Mouse (Mus musculus): ENCODE data around the gene Uchl4.

Gene Uchl4

DNA sequence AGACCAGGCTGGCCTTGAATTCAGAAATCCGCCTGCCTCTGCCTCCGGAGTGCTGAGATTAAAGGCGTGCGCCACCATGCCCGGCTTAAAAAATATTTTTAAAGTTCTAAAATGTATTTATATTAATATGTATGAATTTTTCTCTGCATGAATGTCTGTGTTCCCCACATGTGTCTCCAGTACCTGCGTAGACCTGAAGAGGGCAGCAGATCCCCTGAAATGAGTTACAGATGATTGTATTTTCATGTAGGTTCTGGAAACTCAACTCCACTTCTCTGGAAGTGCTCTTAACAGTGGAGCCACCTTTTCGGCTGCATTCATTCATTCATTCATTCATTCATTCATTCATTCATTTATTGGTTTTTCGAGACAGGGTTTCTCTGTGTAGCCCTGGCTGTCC, 42.7 kb downstream of the Uchl4 start:
- peak; percentile 81 for DNase-seq

- no peak for DNase-seq
Measured at GRCm38 (mm10) chr9:64278665-64279310, 43.8 kb downstream of the Uchl4 start.

DNA sequence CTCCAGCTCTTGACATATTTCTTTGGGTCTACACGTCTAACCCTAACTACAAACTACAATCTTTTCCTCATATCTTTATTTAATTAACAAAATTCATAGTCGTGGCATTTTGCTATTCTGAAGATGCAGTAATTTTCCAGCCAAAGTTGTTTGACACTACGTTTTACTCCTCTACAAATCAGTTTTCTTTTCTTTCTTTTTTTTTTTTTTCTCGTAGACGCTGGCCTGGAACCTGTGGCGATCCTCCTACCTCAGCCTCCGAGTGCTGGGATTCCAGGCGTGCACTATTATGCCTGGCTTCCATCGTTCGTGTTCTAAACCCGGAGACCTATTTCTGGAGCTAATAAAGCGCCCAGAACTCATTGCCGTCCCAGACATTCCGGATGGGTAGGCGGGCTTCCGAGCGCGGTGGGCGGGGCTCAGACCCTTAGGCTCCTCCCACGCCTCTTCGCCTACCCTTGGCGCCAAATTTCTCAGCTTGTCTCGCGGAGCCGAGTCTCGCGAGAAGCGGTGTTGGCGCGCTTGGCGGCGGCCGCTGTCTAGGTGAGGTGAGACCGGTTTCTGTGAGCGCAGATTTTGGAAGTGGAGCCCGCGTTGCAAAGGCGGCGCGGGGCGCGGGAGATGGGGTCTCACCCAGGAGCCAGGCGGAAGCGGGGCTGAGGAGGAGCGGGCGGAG, 46.2 kb downstream of the Uchl4 start, which contains the start of gene Tipin:
Gene Tipin, plus strand, starts transcription at position 477 of the 676 bp plus-strand sequence.
- peak; percentile 96 for DNase-seq

DNA sequence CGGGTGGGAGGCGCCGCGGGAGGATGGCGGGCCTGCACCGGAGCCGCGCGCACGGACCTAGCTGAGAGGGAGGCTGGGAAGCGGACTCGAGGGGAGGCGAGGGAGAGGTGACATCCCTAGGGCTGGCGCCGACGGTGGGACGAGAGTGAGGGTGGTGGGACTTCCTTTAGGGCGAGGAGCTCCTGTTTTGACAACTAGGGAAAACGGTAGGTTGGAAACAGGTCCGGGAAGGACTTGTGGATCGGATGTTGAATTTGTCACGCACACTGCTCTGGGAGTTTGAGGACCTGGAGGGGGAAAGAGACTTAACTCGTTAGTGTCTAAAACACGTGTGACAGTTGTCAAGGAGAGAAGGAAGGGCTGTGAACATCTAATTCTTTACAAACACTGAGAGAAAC, 46.8 kb downstream of the Uchl4 start:
- DNase-seq: no peak

DNA sequence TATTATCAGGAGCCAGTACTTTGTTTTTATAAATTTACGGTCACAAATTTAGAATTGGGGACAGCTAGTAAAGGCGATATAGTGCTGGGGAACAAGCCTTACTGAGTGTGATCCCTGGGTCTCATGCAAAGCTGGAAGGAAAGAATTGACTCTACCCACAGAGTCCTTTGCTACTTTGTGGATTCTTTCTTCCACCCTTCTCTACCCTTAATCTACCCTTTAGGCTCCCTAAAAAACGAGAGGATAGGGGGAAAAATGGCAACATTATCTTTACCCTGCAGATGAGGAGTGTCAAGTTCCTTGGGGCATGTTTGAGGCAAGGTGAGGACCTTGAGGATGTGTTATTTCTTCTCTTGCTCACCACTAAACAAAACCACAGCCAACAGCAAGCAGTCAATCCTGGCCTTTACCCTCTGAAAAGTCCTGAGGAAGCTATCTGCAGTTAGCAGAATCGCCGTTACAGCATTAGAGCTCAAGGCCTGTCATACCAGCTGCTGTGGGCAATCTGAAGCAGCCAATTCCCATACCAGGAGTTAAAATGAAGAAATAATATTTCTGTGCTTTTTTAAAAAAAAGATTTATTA, 47.5 kb downstream of the Uchl4 start:
- no peak for DNase-seq
